Mouse (Mus musculus) urinary bladder, postnatal 10 days (tissue): ENCODE data around the gene Il6ra.
"Not testable (repeated sequence)": the region's sequence is repeated elsewhere in the genome, so short reads cannot be mapped to it uniquely, and the experiment has no call there.

ENCODE experiments used
- DNase-seq: peaks from one replicate; pipeline ENCODE4 v3.0.0; 2022; ENCODE audit warnings: low spot score

Gene Il6ra

DNA sequence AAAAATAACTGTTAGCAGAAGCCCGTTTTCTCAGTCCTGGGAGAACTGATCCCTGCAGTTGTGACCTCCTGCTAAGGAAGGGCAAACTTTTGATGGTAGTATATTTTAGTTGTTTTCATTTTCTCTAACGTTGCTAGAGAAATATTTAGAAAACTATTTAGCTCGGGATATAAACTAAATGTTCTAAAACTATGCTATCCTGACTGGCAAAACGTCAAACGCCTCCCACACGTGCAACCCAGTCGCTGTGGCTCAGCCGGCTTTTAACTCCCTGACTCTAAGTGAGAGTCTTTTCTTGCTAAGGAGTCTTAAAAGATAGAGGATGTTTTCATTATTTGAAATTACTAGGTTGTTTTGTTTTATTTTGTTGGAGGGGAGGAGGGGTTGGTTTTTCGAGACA is 38.0 kb downstream of the Il6ra start:
- no peak for DNase-seq

DNA sequence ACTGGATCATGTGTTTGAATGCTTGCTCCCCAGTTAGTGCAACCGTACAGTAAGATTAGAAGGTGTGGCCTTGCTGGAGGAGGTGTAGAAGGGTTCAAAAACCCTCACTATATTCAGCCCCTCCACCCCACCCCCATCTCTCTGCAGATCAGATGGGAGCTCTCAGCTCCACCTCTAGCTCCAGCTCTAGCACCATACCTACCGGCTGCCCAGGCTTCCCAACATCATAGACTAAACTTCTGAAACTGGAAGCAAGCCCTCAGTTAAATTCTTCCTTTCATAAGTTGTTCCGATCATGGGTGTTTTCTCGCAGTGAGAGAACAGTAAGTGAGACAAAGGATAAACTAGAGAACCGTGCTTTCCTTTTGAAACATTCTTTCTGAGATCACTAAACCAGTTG is 38.9 kb downstream of the Il6ra start:
- DNase-seq = no peak

DNA sequence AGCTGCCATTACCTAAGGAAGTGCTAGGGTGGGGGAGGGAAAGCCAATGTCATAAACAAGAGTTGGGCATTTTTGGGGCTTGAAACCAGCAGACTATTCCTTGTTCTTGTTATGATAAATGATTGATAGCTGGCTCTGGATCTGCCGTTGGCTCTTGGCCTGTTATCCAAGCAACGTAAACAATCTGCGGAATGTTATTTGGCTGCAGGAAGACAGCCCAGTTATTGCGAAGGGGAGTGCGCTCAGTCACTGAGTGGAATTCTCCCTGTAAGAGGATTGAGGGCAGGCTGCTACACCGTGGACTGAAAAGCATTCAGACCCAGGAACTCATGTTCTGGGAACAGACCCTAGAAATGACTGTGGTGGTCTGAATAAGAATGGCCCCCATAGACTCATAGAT is 40.3 kb downstream of the Il6ra start:
- no peak for DNase-seq

DNA sequence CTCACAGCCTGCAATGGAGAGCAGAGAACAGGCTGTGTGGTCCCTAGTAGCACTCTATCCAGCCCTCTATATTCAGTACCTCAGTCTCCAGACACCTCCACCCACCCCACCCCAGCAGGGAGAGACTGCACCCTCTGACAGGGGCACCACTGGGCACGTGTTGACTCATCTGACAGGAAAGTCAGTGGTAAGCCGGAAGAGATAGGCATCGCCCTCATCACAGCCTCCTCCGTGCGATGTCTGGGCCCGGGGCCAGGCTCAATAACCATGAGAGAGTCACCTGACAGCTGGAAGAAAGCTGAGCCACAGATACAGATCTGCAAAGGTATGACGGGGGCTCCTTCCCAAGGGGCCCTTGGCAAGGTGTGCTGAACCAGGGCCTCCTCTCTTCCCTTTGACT is 40.8 kb downstream of the Il6ra start:
- no peak for DNase-seq

DNA sequence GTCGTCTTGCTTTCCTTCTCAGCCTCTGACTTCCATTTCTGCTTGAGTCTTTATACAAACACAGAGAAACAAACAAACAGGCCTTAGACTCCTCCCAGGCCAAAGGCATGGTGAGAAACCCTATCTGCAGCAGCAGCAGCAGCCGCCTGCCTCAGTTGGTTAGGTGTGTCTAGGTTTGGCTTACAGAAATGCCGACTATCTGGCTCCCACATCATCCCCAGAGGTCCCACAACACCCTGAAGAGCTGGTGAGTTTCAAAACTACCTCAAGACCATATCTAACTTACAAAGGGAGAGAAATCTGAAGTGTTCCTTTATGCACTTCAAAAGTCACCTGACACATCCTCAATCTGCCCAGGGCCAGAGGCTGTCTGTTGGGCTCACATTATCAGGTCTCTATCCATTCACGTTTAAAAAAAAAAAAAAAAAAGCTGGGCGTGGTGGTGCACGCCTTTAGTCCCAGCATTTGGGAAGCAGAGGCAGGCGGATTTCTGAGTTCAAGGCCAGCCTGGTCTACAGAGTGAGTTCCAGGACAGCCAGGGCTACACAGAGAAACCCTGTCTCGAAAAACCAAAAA is 41.6 kb downstream of the Il6ra start:
- no peak for DNase-seq

DNA sequence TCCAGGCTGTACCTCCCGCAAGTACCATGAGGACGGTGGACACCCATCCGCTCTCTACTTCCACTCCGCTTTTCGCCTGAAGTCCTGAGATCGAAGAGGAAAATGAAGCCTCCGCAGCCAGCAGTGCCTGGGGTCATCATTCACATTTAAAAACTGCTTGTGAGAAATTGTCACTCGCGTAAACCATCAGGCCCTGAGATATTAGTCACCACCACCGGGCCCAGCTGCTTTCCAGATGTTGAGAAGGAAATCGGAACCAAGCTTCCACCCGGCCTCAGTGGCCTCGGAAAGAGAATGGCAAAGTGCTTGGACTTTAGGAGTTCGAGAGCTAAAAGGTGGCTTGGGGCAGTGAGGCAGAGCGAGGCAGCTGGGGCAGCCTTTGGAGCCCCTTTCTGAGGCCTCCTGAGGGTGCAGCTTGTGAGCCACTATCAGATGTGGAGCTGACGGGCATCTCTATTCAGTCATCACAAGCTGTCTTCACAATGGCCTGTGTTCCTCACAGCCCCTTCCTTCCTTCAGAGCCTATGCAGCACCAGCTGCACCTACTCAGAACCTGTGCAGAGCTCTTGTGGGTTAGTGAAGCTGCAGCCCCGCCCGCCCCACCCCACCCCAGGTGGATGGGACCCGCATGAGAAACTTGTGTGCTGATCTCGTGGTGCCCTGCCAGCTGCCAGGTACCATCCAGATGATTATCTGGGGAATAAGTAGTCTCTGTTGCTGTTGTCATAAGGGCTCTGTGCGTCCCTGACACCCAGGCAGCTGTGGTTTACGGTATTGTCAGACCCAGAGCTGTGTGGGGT is 42.3 kb downstream of the Il6ra start:
- no peak for DNase-seq

DNA sequence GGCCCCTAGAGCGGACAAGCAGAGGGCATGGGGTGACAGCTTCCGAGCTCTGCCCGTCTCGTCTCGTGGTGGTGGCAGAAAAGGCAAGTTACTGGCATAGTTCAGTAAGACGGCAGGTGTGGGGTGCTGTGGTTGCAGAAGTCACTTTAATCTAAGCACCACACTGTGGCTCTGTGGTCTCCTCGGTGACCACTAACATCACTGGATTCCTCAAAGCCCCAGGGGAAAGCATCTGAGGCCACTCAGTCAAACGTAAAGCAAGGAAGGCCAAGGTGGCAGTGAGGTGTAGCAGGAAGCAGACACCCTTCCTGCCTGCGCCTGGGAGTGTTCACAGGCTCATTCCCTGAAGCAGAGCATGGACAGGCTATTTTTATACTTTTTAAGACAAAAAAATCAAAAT is 43.4 kb downstream of the Il6ra start:
- no peak for DNase-seq

DNA sequence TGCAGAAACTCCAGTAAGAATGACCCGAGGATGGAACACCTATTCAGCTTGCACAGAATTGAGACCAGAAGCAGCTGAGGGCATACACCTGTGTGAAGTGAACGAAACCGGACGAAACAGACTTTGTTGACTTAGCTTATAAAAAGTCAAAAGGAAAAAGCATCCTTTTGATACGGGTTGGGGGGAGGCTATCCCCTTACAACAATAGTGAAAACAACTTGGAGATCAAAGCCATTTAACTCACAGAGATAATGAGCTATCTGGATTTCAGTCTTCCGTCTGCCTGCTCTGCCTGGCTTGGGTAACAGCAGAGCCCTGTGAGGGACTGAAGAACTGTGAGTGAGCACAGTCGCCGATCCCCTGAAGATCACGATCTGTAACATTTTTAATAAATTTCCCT is 44.0 kb downstream of the Il6ra start:
- DNase-seq = no peak

DNA sequence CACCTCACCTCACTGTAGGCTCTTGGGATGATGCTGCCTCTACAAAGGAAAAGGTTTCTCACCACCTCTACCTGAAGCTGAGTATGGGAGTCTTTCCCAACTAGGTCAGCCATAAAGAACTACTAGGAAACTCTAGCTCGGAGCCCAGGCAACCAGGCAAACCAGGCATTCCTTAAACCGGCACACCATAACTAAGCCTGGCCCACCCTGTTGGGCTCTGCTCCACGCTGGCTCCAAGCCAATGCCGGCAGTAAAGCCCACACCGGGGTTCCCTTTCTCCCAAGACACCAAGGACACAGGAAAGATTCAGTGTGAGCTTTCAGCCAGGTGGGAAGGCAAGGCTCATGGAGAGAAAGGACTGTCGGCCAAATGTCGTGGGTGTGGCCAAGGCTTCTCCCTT is 44.6 kb downstream of the Il6ra start:
- DNase-seq = no peak

DNA sequence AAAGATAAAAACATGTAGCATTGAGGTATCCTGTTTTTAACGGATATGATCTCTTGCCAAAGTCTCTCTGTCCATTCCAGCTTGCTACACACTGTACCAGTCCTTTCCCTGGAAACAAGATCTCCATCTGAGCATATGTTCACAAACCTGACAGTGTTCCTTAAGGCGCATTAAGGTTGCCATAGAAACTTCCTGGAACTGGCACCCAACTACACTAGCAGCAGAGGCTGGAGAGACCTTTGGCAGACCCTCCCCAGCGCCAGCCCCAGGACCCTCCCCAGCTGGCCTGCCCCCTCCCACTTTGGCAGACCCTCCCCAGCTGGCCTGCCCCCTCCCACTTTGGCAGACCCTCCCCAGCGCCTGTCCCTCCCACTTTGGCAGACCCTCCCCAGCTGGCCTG is 45.3 kb downstream of the Il6ra start:
- no peak for DNase-seq

DNA sequence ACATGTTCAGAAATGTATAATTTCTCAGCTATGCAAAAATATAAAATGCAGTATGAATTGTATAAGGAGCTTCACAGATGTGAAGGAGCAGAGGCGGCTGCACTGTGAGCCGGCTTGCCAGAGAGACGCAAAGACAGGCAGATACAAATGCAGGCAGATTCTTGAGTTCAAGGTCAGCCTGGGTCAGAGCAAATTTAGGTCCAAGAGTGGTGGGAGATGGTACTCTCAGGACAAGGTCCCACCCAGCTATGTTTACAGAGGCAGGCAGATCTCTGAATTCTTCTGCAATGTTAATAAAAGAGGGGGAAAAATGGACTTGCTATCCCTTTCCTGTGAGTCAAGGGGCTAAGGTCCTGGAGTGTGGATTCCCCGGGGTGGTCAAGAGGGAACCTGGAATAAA is 47.2 kb downstream of the Il6ra start:
- no peak for DNase-seq

DNA sequence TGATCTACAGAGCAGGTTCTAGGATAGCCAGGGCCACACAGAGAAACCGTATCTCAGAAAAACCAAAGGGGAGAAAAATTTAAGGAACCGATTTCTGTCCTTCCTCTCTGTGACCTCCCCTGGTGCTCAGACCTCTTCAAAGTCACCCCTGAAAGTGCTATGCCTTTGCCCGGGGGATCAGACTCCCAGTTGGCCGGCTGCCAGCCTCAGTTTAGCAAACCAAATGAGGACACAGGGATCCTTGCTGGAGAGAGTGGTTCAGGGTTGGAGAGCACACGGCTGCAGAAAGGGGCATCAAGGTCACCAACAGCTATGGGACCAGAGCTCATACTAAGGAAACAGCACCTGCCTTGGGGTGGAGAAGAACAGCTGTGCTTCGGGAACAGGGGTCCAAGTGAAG is 48.0 kb downstream of the Il6ra start:
- no peak for DNase-seq

DNA sequence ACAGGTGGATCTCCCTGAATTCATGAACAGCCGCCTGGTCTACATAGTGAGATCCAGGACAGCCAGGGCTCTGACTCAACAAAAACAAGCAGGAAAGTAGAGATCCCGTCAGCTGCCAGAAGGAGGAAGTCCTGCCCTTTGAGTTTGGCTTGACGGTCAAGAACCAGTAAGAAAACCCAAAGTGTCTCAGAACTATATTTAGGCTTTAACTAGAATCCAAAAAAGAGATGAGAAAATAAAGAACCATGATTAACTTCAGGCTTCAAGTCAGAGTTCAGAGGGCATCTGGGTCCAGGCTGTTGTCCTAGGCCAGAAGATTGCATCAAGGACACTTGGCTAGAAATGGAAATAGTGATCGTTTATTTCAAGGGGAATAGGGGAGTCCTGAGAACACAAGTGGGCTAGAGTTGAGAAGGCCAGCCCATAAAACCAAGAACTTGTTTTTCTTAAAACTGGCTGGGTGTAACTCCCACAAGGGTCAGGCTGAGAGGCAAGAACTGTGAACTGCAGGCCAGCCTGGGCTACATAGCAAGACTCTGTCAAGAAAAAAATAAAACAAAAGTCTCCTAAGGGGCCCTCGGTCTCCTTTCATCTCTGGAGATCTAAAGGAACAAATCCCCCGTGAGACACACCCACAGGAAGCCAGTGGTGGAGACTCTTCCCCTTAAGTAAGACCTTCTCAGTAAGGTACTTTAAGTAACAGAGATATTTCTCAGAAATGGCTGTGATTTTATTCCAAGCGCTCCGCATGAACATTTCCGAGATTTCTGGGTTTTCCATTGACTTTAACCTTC is 49.1 kb downstream of the Il6ra start:
- no peak for DNase-seq

DNA sequence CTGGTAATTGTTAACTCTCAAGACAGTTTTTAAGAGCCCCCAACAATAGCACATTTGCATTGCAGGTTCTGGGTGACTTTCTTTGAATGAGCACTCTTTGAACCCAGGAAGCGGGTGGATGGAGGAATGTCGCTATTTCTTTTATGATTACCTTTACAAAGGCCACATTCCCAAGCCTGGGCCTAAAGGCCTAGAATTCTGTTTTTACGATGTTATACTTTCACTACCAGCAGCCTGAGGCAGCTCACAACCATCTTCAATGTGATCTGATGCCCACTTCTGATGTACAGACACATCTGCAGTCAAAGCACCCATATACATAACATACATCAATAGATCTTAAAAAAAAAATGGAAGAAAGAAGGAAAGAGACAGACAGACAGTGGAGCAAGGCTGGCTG is 49.7 kb downstream of the Il6ra start:
- not testable (repeated sequence) for DNase-seq

DNA sequence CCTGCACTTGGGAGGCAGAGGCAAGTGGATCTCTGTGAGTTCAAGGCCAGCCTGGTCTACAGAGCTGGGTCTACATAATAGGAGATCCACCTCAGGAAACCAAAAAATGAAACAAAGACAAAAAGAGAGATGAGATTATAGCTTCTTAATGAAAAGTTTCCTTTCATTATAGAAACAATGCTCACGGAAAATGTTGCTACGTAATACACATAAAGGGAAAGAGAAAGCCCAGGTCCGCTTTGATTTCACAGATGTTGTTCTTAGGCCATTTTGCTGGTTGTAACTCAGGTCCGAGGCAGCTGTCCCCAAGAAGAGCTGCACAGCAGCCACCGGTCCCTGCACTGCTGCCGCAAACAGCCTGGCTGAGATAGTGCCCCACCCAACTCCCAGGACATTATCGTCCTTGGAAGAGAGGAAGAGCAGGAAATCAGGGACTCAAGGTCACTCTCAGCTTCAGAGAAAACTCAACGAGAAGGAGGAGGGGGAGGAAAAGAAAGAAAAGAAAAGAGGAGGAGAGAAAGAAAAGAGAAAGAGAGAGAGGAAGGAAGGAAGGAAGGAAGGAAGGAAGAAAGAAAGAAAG is 50.7 kb downstream of the Il6ra start:
- no peak for DNase-seq

DNA sequence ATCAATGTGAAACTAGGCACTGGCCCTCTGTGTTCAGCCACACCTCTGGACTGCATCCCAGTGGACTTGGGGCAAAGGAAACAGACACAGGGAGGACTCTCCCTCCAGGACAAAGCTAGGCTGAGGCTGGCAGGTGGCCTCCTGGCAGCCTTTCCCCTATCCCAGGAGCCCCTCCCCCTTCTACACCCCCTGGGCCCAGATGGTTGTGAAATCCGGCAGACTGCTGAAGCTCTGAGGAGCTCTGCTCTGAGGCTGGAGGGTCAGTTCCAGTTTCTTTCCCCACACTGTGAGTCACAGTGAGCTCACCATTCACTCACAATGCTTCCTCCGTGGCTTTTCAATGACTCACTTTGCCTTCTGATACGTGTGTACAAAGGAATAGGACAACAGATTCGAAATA is 51.9 kb downstream of the Il6ra start:
- DNase-seq = no peak

DNA sequence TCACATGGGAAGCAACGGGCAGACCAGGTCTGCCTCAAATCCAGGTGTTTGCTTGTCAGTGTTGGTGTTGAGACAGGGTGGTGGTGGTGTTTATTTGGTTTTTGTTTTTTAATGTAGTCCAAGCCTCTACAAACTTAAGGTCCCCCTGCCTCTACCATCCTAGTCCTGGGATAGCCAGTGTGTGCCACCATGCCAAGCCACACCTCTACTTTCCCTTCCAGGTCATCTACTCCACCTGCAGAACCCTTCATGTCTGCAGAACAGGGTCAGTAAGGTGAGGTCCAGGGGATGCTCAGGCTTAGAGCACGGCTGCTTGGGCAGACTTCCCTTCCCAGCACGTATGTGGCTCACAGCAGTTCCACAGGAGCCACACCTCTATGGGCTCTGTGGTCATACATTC is 52.7 kb downstream of the Il6ra start:
- DNase-seq = no peak

DNA sequence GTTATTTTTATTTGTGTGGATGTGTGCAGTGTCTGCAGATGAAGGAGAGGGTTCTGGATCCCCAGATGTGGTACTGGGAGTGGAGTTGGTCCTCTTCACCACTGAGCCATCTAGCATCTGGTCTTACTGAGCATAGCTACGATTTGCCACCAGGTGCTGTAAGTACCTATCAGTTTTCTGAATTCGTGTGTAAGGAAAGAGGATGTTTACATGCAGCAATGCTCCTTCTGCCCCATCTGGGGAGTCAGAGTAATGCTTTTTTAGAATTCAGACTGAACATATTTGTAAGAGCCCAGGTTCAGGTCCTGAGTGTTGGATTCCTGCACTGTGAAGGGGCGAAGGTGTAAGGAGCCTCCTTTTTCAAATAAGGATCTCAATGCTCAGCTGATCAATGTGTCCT is 53.1 kb downstream of the Il6ra start:
- no peak for DNase-seq

DNA sequence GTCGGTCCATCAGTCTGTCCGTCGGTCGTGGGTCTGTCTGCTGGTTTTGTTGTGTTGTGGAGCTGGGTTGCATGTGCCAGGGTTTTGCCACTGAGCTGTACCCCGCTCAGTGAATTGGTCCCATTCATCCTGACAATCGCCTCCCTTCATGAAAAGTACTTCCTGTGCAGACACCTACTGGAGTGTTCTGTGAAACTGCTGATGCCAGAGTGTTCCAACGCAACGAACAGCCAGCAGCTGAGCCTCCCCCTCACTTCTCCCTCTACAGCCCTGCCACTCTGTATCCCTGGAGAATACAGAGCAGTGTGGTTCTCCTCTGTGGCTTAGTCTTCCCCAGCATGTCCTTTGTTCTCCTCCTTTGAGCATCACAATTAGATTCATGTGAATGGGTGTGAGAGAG is 54.1 kb downstream of the Il6ra start:
- DNase-seq = no peak

DNA sequence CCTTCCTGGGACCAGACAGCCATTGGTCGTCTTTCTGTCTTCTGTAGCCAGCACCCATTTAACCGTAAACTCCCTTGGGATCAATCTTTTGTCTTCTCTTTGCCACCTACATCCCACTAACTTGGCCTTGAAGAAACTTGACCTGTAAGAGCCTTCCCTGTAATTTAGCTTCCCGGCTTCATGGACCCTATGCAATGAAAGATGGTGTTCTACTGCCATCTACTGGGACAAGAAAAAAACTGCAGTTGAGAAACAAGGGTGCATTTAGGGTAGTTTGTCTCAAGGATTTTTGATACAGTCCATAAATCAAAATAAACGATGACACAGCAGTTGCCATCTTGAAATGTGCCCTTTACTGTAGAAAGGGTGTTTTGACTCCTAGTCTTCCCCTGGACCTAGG is 54.9 kb downstream of the Il6ra start:
- no peak for DNase-seq

DNA sequence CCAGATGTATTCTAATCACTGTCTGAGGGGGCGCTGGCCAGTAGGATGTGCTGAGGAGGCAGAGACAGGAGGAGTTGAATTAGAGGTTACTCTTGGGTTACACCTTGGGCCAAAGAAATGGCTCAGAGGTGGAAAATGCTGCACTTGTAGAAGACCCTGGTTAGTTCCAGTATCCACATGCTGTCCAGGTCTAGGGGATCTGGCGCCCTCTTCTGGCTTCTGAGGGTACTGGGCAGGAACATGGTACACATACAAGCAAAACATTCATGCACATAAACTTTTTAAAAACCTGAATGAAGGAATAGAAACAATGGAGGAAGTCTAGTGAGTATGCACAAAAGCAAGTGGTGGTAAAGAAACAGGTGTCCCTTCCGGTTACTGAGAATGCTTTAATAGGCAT is 55.6 kb downstream of the Il6ra start:
- DNase-seq = no peak

DNA sequence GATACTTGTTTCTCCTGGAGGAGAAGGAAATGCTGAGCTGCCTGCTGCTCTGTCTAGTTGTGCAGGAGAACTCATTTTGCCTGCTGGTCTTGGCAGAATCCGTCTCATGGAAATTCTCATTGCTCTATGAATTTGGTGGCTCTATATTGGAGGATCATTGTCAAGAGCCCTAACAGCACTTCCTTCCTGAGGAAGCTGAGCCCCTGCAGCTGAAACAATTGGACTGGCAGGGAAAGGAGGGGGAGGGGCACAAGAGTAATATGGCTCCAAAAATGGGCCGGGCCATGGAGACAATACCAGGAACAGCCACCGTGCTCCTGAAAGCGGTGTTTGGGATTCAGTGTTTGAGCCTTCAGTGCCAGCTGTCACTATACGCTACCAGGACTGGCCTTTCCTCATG is 59.2 kb downstream of the Il6ra start:
- DNase-seq = no peak

DNA sequence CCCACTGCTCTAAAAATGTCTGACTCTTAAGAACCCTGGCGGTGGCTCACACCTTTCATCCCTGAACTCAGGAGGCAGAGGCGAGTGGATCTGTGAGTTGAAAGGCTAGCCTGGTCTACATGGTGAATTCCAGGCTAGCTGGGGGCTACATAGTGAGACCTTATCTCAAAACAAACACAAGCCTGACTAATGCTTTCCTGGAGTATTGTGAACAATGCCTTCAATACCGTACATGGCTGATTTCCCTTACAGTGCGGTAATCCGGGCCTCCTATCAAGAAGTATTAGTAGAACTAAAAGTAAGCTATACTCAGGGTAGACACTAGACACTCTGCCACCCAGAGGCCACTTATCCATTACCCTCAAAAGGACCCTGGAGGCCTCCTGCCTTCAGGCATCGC is 64.9 kb downstream of the Il6ra start:
- DNase-seq = no peak
